Mouse (Mus musculus) R1 (cell line): ENCODE results near the gene Hist1h2ba.
A peak's percentile ranks its signal among the peaks of the same experiment; 100 is the strongest.

Experiments
- DNase-seq: peaks from one replicate; pipeline ENCODE4 v3.0.0-alpha.2; 2018; ENCODE audit warnings: low read depth, low spot score

Hist1h2ba gene

GRCm38 (mm10) chr13:23933421-23934210, at the start of gene Hist1h2ba:
Hist1h2ba (minus strand) TSS chr13:23934156.
- DNase-seq, result peak; percentile 32

- no peak for DNase-seq
These were observed 38.3 kb upstream of the Hist1h2ba start for GRCm38 (mm10) chr13:23972271-23972670.

DNA sequence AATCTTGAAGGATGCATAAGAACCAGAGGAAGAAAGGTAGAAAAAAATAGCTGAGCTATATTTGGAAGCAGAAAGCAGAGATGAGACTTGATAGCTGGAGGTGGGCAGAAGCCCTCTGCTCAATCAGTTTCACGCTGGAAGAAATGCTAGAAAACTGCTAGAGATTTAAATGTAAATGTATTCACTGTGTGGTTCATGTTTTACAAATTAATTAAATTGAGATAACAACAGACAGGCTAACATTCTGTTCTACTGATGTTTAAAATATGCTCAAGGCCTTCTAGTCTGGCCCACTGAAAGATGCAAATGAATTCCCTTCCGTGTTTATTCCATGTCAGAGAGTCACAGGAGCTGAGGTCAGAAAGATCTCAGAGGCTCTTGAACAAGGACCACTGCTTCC, 37.9 kb upstream of the Hist1h2ba start:
- DNase-seq, result no peak

DNA sequence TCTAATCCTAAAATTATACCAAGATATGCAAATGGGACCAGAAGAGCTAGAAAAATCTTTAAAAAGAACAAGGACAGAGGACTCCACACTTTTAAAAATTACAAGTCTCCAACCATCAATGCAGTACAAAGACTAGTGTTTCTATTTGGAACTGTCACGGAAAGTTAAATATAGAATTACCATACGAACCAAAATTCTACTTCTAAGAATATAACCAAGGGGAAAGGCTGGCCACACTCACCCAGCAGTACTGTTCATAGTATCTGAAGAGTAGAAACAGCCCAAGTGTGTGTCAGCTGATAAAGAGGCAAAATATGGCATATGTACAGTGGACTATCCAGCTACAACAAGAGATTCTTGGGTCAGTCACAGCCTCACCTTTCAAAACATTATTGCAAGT, 31.0 kb upstream of the Hist1h2ba start:
- DNase-seq, result no peak

DNA sequence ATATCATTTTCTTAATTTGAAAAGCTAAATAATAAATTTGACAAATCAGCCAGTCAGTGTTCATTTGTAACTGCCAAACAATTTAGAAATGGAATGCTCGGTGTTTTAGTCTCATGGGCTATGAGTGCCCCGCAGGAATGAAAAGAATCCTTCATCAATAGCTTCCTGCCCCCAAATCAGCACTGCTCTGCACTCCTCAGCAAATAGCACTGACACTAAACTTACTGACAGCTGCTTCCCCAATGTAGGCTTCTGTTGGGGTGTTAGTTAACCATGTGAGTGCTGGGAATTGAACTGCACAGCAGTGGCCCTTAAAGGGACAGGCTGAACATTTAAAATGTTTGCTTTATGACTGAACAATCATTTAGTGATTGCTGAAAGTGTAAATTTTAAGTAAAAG, 25.8 kb upstream of the Hist1h2ba start:
- no peak for DNase-seq

DNA sequence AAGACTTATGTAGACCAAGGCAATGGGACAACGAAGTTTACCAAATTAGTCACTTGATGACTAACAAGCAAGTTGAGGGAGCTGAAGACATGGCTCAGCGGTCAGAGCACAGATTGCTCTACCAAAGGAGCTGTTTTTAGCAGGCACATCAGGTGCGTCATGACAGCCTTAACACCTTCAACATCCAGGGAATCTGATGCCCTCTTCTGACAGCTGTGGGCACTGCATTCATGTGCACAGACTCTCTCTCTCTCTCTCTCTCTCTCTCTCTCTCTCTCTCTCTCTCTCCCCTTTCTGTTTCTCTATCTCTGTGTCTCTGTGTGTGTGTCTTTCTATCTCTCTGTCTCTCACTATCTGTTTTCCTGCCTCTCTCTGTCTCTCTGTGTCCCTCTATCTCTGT, 17.0 kb upstream of the Hist1h2ba start:
- DNase-seq, result peak; percentile 34

DNA sequence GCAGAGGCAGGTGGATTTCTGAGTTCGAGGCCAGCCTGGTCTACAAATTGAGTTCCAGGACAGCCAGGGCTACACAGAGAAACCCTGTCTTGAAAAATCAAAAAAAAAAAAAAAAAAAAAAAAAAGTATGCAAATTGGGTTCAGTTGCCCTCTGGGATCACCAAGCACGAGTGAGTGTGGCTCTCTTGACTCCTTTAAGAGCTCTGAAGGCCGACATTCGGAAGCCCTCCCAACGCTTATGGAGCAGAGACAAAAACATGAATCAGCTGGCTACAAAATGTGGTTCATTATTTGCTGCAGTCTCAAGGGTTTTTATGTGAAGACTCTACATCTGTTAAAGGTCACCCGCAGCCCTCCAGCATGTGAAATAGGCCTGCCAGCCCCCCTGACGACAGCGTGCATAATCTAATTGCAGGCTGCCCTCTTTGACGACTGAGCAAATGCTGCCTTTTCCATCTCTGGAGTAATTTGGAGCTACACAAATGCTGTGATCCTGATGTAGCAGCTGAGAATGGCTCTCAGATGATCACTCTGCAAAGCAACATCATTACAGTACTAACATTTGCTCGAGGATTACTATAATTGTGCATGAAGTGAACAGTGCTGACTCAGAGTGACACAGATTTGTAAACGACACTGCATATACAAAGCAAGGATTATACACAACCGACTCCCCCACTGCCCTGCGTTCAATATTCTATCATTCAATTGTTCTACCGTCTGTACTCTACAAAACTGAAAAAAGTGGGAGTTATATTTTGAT, 15.7 kb upstream of the Hist1h2ba start:
- DNase-seq, result no peak

- no peak for DNase-seq
These were observed 12.3 kb upstream of the Hist1h2ba start for GRCm38 (mm10) chr13:23946254-23946653.

- DNase-seq, result peak; percentile 42
These were observed 8.9 kb upstream of the Hist1h2ba start for GRCm38 (mm10) chr13:23942861-23943260.

DNA sequence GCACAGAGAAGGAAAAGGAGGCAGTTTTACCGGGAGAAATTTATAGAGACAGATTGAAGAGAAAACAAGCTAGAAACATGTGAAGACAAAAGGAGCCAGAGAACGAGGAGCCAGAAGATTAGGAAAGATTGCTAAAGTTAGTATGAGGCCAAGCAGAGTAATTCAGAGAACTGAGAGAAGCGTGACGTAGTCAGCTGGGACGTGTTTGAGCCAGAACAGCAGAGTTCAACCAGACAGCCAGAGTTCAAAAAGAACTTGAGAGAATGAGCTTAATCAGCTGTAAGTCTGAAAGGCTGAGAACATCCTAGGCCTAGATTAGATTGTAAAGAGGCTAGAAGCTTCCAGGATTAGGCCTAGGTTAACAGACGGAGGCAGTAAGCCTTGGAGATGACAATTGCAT, 6.3 kb upstream of the Hist1h2ba start:
- DNase-seq, result no peak

- DNase-seq, result no peak
These were observed 4.7 kb upstream of the Hist1h2ba start for GRCm38 (mm10) chr13:23938699-23939098.

- DNase-seq, result peak; percentile 92
These were observed 210 bp upstream of the Hist1h2ba start, which contains the start of gene Hist1h2aa for GRCm38 (mm10) chr13:23934211-23934520. Hist1h2aa (plus strand) TSS chr13:23934462.

- peak; percentile 50 for DNase-seq
These were observed 3.1 kb downstream of the Hist1h2ba start for GRCm38 (mm10) chr13:23930904-23931303.

DNA sequence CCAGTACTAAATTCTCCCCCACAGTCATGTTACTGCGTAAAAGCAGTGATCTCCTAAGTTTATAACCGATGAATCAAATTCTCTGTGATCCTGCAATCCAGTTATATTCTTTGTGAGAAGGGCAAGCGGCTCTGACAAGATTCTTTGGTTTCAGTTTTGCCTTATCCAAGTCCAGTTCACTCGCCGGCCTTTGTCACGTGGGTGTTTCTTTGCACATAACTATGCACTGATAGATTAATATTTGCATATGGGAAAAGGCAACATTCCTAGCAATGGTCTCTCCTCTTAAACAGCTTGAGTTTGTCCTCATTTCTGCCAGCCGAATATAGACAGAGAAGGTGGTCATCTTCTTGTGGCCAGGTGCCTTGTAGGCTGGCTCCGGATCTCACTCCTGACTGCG, 3.5 kb downstream of the Hist1h2ba start:
- no peak for DNase-seq

DNA sequence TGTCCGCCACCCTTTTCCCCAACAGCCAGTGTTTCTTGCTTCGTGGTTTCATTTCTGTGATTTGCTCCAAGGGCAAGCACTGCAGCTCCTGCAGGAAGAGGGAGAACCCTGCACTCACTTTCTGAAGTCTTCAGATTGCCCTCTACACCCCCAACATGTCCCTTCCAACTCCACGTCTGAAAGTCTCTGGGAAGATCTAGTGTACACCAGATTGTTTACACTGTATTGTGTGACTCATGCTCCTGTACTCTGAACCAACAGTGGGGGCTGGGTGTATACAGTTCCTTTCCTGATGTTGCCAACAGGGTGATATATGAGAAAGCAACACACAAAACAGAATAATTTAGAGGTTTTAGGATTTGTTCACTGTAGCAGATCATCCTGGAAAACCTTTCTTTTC, 5.3 kb downstream of the Hist1h2ba start:
- DNase-seq, result no peak

DNA sequence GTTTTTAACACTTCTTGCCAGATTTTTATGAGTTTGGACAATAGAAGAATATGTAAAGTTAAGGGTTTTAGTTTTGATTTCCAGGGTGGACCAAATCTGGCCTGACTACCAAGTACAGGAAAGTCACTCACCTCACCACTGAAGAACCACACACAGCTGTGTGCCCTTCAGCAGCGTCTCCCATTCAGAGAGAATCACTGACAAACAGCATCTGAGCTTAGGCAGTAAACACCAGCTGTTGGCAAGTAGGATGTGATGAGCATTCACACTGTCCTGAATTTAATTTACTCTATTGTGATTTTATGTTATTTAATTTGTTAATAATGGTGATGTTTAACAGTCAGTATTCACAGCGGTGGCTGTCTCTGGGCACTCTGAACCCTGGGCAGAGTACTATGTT, 8.2 kb downstream of the Hist1h2ba start:
- DNase-seq, result no peak

GRCm38 (mm10) chr13:23917674-23918073, 16.3 kb downstream of the Hist1h2ba start:
- no peak for DNase-seq

DNA sequence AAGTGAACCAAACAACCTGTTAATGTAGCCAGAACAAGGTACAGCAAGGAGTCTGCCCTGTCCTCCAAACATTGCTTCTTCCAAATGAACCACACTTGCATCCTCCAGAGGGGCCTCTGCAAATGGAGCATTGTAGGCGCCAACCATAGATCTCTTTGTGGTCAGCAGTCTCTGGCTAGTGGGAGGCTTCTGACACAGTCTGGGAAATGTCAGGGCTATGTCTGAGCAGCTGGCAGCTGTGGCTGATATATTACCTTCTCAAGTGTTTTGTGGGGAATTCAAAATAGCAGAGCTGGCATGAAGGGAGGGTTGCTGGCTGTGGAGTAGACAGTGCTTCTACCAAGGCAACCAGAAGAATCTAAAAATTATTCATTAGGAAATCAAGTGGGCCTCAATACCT, 17.8 kb downstream of the Hist1h2ba start:
- DNase-seq, result no peak

GRCm38 (mm10) chr13:23914376-23915167, 19.4 kb downstream of the Hist1h2ba start, which contains the start of gene Slc17a4:
Slc17a4 (minus strand) TSS chr13:23915009.
- no peak for DNase-seq

DNA sequence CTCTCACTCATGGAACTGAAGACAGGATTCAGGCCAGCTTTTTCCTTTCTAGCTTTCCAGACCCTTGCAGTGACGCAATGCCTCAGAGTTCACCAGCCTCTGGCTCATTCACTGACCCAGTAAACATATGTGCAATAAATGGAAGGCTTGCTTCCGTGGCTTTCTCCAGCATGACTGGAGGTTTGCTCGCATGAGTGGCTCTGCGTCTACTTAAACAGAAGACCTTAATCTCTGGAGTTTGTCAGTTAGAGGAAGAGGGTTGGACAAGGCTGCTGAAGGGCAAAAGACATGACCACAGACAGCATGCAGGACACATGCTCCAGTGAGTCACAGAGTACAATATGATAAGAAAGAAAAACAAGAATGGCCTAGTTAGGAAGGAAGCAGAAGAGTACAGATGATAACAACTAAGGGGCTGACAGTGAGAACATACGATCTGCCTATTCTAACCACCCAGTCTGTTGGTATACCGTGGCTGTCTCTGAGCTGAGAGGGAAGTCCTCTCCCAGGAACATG, 20.1 kb downstream of the Hist1h2ba start:
- no peak for DNase-seq

- no peak for DNase-seq
These were observed 22.6 kb downstream of the Hist1h2ba start for GRCm38 (mm10) chr13:23911335-23911734.

DNA sequence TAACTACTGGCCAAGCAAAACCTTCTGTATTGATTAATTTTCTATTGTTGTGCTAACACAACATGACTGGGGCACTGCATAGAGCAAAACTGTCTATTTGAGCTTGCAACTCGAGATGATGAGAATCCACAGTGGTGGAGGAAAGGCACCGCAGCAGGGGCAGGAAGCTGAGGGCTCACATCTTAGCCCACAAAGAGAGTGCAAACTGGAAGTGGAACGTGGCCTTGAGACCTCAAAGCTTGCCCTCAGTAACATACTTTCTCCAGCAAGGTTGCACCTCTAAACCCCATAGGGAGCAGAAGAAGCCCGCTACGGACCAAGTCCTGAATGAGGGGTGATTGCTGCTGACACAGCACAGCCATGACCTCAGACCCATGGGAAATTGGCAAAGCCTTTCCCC, 23.8 kb downstream of the Hist1h2ba start:
- no peak for DNase-seq
